Mouse (Mus musculus) gonadal fat pad, adult 2 months (tissue): ENCODE measurements around the gene Rora. TPM values are rescaled to one million over a fixed set of nuclear protein-coding genes. Genes with fewer than 3 reads are reported as not detected.

Source experiments
- DNase-seq: peaks from one replicate; pipeline ENCODE4 v3.0.0-alpha.2; 2012; ENCODE audit warnings: low read depth
- polyA plus RNA-seq: library from polyadenylated mRNA; depleted of rRNA; stranded (reverse); fragments of >200 nt; gene quantifications from 2 replicates; pipeline ENCODE4 v1.2.3, GENCODE M21; 2012

Rora gene
- polyA plus RNA-seq, 1 experiment = 8.2 TPM

GRCm38 (mm10) chr9:69134604-69135003, 481.0 kb downstream of the Rora start:
- DNase-seq = no peak

DNA sequence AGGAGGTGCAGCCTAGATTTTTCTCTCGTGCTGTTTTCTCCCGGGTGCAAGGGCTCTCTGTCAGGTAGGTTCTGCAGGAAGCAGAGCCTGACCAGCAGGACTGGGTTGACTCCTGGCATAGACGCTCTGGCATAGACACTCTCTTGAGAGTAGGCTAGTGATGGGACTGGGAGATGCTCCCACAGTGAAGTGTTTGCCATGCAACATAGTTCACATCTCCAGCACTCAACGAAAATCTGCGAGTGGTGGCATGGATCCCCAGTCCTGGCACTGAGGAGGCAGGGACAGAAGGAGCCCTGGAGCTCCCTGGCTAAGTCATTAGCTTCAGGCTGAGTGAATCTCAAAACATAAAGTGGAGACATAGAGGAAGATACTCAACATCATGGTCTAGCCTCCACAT, 483.2 kb downstream of the Rora start:
- no peak for DNase-seq

DNA sequence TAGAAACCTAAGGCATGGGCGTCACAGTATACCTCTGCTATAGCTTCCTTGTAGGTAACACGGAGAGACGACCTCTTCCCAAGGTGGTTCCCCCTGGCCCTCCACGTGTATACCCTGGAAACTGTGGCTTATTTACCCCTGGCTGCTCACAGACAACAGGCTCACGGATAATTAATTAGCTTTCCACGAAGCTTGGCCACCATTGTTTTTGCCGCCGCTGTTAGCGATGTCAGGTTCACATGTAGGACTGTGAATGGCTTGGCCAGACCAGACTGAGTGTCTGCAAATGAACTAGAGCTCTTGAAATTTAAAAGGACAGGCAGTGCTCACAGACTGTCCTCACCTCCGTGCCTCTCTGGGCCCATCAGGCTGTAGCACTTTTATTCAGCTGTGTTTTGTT, 483.8 kb downstream of the Rora start:
- DNase-seq = no peak

DNA sequence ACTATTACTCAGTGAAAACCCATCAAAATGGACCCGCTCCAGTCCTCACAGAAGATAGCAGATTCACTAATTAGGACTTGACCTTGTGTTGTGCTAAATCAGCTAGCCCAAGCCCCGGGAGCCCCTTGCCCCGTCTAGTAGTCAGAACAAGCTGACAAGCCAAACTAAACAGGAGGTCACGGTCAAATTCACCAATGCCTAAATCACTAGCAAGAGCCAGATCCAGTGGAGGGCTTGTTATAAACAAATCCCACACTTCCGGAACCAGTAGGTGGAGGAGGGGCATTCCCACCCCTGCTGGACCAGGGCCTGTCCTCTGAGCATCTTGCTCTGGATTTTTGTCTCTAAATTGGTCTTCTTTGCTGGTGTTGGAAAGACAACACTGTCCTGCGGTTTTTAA, 486.6 kb downstream of the Rora start:
- DNase-seq = no peak

DNA sequence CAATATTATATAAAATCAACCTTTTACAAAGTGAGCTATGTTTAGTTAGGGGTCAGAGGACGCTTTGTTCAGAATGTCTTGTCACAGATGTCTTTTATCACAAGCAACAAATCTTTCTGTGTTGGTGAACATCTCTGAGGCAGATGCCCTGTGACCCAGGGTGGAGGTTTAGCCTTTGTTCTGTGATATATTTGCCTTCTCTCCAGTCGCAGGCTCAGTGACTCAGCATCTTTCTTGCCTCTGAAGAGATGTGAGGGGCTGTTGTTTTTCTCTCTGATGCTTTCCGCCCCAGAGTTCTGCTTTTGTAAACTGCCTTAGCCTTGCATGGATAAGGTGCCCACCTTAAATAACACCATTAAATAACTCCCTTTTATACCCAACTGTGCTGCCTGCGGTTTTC, 488.3 kb downstream of the Rora start:
- no peak for DNase-seq

GRCm38 (mm10) chr9:69146937-69147336, 493.4 kb downstream of the Rora start:
- DNase-seq = no peak

DNA sequence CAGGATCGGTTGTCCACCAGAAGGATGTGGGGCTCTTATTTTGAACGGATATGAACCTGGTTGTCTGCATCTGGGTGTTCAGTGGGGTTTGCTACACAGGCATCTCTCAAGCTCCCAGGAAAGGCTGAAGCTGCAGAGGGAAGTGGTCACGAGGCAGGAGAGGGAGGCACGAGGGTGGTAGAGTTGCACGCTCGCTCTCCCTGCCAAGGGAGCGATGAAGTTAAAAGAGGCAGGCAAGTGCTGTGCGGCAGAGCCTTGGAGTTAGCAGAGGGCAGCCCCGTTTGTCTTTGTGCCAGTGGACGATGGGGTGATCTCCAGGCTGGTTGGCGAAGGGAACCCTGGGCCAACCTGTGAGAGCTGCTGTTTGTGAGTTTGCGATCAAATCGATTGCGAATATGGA, 496.6 kb downstream of the Rora start:
- no peak for DNase-seq

- DNase-seq = no peak
These were observed 501.1 kb downstream of the Rora start for GRCm38 (mm10) chr9:69154684-69155083.

GRCm38 (mm10) chr9:69155836-69156595, 502.4 kb downstream of the Rora start:
- no peak for DNase-seq

- DNase-seq = no peak
These were observed 507.2 kb downstream of the Rora start for GRCm38 (mm10) chr9:69160818-69161217.

- DNase-seq = no peak
These were observed 511.1 kb downstream of the Rora start for GRCm38 (mm10) chr9:69164653-69165052.

DNA sequence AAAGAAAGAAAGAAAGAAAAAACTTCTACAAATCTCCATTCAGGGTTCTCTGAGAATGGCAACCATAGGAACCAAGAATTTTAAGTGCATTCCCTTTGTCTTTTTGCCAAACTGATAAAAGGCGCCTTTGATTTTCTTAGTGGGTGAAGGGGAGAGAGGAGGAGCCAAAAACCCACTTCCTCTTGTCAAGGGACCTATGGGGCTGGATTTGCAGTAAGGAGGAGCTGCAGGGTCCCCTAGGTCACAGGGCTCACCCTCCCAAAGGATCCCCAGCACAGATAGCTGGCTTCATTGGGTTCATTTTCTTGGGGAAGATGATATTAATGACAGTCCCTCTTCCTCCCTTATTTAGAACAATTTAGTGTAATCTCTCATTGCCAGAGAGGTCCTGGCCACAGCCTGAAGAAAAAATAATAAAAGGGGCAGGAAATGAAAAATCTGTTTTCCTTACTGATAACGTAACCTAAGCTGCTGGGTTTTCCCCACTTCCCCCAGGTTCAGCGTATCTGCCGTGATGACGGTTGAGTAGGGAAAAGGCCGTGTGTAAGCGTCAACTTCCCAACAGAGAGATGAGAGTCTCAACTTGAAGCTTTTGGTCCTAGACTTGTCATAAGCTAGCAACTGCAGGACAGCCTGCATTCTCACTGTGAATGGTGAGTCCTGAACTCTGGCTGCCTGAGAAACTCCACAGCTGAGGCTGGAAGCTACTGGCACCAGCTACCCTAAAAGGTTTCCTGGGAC, 511.7 kb downstream of the Rora start:
- no peak for DNase-seq

- no peak for DNase-seq
These were observed 520.5 kb downstream of the Rora start for GRCm38 (mm10) chr9:69174061-69174460.

- DNase-seq = no peak
These were observed 521.0 kb downstream of the Rora start for GRCm38 (mm10) chr9:69174527-69175116.

DNA sequence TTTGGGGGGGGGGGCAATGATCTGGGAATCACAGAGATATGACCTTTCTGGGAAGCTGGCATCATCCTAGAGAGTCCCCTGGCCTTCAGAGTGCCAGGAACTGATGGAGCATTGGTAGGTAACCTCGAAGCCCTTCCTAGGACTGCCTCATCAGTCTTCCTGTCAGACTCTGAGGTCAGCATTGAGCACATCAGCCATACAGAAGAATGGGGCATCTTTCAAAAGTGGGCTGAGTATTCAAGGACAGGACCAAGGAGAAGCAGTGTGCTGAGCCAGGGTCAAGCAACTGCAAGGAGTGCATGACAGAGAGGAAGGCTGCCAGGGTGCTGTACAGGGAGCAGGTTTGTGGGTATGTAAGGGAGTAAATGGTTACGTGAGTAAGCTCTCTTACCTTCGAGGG, 523.4 kb downstream of the Rora start:
- no peak for DNase-seq

- DNase-seq = no peak
These were observed 525.6 kb downstream of the Rora start for GRCm38 (mm10) chr9:69179224-69179623.

DNA sequence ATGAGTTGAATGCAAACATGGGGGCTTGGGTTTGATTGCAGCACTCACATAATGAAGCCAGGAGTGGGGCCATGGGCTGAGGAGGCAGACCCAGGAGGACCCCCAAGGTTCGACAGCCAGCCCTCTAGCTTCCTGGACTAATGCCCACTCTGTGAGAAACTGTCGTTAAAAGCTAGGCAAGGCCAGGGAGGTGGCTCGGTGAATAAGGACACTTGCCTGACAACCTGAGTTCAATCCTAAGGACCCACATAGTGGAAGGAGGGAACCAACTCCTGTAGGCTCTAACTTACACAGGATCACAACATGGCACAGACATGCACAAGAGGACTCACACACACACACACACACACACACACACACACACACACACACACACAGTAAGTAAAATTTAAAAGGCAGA, 527.4 kb downstream of the Rora start:
- DNase-seq = no peak

DNA sequence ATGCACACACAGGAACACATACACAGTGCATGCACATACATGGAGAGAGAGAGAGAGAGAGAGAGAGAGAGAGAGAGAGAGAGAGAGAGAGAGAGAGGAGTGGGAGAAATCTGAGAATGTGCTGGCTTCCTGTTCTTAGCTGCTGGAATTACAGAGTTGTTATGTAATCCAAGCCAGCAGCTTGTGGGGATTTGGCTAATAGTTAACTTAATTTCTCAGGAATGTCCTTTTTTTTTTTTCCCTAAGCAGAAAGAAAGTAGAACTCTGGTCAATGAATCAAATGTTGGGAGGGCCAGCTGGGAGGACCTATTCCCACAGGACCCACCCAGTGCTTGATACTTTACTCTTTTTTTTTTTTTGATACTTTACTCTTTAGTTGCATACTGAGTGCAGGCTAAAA, 527.8 kb downstream of the Rora start:
- DNase-seq = no peak

- DNase-seq = no peak
These were observed 530.3 kb downstream of the Rora start for GRCm38 (mm10) chr9:69183888-69184287.

DNA sequence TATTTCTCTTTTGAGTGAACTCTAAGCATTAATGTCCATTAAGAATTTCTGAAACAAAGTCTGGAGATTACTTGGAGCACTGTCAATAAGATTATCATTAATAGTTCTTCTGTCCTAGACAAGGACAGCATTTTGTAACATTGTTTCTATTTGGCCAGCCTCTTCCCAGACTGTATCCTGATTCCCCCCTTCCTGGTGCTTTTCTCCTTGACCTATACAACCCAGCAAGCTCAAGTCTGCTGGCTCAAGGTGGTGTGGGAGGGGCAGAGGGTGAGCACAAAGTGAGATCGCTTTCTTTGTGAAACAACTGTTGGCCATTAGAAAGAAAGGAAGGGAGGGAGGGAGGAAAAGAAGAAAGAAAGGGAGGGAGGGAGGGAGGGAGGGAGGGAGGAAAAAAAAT, 537.1 kb downstream of the Rora start:
- no peak for DNase-seq

- DNase-seq = no peak
These were observed 538.9 kb downstream of the Rora start for GRCm38 (mm10) chr9:69192446-69192845.

DNA sequence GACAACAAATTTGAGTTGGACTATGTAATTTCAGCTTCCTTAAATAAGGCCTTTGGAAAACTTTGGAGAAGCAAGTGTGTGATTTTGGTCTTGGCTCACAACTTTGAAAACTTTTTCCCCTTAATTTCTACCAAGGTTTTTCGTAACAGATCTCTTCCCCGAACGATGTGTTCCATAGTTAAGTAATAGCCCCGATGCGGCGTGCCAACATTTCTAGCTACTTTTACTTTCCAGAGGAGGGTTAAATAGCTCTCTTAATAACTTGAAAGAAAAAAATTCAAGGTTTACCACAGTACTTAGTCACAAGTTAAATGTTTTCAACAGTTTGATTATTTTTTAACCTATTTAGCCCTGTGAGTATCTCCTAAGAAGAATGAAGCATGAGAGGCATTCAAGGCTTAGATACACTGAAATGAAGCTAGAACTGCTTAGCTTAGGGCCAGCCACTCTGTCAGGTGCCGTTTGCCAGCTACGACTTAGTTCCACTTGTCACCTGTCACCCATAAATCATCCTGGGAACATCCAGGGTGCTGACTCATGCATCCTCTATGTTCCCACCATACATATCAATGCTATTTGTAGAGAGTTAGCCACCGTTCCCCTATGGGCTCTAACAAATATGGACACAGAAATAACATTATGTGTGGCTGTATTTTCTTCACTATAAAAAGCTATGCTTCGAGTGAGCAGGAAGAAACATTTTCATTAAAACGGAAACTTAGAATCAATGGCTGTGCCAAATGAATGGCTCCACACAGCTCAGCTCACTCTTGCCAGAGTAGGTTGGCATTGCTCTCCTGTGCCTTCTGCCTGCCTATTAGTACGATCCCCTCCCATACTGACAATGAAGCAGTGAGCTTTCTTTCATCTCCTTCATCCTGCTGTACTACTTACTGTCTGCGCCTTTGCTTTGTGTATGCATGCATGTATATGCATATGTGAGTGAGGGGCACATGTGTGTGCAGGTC, 541.3 kb downstream of the Rora start:
- DNase-seq = no peak
